Mouse (Mus musculus) layer of hippocampus, adult 9-10 months (tissue): ENCODE results near the gene Ip6k2.

Source experiments
- DNase-seq: peaks from one replicate; pipeline ENCODE4 v3.0.0; 2022; ENCODE audit warnings: low spot score

Ip6k2 gene

DNA sequence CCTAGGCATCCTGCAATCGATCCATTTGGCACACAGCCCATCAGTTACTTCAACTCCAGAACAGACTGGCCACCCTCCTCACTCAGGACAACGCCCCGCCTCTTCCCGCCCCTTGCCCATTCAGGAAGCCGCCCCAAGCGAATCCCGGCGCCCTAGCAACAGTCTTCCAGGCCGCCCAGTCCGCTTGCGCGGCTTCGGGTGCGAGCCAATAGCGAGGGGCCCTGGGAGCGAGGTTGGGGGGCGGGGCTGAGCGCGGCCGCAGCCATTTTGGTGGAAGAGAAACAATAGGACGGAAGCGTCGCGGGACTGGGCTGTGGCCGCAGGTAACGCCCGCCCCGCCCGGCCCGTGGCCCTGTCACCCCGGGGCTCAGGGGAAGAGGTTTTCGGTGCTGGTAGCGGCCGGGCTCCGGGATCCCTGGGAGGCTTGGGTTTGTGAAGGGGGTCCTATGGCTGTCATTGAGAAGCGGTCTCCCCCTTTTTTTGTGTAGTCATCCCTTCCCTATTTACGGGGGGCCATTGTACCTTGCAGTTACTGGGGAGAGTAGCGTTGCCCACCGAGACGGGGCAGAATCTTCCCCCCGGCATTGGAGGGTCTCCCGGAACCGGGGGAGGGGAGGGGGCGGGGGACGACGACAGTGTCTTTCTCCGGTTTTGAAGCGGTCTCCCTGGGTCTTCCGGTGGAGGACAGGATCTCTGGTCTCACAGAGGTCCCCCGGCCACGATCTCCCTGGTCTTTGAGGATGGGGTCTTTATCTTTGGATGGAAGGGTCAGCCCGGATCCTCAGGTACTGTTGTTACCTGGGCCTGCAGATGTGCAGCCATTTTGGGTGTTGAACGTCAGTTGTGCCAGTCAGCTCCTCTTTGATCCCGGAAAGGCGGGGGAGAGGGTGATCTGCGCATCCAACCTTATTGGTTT is at the start of gene Ip6k2:
TSS of gene Ip6k2 (plus strand) at position 249 of the 916 bp plus-strand sequence.
- DNase-seq = peak; percentile 87

DNA sequence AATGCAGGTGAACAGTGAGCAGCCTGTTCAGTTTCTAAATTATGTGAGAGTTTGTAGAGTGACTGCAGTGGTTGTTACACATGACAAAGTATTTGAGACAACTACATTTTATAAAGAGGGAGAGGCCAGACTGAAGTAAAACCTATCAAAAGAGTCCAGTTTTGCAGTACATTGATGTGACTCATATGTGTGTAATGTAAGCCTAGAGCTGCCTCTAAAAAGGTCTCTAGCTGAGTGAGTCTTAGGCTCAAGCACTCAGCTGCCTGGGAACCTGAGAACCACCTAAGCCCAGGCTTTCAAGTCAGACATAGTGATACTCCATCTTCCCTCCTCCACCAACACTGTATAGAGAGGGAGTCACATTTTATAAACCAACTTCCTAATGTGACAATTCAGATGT is 49.0 kb upstream of the Ip6k2 start:
- DNase-seq = no peak

DNA sequence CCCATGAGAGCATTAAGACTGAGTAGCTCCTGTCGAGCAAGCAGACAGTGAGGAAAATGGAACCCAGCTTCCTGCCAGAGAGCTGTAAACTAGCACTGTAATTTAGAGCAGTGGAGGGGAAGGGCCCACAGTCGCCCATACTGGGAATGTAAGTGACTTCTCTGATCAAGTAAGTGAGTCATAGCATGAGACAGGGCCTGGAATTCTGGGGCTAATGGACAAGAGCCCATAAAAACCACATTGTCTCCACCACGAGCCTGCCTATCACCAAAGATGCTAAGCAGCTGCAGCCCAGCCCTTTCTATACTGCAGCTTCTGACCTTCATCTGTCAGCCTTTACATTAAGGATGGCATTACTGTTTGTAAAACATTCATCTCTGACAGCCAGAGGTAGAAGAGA is 44.4 kb upstream of the Ip6k2 start:
- DNase-seq = no peak

DNA sequence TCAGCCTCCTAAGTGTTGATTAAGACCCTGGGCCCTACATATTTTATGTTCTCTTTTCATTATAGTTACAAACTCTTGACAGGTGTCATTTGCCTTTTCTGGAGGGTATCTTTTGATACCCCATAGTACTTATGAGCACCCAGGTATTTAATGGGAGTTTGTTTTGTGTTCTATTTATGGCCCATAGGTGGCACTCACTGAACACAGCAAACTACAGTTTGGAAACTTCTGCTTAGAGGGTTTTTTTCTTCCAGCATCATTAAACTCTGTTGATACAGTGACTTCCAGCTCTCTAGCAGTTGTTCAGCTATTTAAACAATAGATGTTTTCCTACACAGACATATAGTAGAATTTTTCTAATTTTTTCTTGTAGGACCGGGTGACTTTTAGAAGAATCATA is 43.5 kb upstream of the Ip6k2 start:
- no peak for DNase-seq

DNA sequence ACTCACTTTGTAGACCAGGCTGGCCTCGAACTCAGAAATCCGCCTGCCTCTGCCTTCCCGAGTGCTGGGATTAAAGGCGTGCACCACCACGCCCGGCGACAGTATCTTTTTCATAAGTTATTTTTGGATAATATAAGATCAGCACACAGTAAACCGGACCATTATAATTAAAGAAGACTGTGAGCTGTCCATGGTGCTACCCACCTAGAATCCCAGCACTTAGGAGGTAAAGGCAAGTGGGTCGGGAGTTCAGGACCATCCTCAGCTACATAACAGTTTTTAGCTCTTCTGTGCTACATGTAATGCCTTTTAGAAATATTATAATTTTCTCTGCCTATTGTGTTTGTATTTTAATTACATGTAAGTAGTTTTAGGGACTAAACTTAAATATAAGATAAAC is 41.5 kb upstream of the Ip6k2 start:
- DNase-seq = no peak

DNA sequence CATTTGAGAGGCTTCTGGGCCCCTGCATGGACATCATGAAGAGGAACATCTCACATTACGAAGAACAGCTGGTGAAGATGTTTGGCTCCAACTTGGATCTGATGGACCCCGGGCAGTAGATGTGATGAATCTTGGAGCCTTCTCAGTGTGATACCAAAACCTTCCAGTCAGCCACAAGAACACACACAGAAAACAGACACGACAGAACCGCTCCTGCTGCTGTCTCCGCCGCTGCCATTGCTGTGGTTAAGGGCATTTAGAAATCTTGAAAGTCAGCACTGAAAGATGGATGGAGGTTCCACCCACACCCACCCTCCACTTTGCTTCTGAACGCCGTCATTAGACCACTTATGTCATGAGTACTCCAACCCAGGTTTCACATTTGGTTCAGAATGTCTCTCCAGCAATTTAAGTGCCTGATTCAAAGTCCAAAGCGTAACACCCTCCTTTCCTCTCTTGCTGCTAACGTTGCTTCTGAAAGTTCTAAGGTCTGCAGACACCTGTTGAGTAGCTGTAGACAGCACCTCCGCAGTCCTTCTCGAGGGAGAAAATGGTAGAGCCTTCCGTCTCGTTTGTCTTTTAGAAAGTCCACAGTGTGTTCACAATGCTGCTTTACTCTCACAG is 36.6 kb upstream of the Ip6k2 start:
- DNase-seq = no peak

DNA sequence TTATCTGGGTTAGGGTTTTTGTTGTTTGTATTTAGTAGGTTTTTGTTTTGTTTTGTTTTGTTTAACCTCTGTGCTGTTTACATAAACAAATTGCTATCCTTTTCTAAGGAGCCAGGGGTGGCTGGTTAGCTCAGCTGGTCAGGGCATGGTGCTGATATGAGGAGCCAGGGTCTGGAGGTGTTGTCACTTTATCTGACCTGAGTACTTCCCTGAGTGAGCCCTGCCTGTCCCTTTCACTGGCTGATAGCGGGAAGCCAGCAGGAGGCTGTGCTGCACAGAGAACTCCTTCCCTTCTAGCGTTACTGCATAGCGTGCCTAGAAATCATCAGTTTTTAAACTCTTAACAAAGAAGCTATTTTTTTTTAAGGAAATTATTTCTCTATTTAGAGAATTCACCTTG is 35.9 kb upstream of the Ip6k2 start:
- DNase-seq = no peak

DNA sequence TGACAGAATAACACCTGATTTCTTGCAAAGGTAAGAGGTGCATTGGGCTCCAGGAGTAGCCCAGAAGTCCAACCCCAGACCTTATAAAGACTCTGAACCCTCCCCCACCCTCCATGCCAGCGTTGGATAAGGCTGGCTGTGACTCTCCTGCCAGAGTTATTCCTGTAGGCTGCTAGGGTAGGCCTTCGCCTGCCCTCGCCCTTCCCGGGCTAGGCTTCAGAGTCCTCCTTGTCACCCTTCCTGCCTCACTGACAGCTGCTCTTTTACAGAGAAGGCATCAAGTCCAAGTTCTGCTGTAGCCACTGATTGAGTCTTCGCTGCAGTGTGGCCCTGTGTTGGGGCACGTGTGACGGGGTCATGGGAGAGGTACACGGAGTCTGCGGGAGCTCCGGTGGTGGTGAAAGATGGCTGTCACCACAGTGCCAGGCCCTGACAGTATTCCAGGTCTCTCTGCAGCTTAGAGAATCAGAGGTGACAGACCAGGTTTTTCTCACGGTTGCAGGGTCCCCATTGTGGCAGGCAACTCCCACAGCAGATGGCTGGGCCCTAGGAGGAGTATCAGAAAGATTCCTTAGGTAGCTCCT is 34.9 kb upstream of the Ip6k2 start:
- no peak for DNase-seq

DNA sequence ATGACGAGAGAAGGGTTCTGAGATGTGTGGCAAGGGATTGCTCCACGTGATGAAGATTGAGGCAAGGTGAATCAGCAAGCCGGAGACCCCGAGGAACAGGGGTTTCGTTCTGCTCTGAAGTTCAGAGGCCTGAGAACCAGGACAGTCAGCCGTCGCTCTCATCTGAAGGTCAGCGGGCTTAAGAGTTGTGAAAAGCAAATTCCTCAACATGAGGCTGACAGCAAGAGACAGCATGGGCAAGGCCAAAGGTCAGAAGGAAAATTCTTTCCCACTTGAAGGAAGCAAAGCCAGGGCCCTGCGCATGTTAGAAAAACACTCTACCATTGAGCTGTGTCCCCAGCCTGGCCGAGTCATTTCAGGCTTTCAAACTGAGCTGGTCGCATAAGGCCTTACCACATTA is 33.0 kb upstream of the Ip6k2 start:
- DNase-seq = no peak

DNA sequence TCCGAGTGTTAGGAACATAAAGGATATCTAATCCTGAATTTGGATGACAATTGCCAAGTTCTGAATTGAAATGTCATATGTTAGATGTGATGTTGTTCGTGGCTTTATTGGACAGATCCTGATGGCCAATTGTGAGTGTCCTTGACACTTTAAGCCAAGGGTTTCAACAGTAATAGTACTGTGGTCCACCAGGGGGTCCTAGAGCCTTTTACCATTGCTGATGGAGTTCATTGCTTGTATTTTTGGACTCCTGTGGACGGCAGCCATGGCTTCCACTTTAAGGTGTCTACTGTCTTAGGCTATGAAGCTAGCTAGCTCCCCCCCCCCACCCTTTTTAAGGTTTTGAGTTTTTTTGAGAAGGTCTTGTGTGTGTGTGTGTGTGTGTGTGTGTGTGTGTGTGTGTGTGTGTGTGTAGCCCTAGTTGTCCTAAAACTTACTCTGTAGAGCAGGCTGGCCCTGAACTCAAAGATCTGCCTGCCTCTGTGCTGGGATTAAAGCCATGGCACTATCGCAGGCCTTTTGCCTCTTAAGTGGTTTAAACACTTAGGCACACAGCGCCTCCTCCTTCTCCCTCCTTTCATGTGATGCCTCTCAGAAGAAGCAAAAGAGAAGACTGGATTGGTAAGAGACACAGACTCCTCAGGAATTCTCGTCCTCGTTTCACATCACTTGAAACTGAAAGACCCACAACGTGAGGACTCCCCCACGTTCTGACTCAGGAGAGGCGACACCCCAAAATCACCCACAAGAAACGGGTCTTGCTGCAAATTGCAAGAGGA is 31.3 kb upstream of the Ip6k2 start:
- no peak for DNase-seq

DNA sequence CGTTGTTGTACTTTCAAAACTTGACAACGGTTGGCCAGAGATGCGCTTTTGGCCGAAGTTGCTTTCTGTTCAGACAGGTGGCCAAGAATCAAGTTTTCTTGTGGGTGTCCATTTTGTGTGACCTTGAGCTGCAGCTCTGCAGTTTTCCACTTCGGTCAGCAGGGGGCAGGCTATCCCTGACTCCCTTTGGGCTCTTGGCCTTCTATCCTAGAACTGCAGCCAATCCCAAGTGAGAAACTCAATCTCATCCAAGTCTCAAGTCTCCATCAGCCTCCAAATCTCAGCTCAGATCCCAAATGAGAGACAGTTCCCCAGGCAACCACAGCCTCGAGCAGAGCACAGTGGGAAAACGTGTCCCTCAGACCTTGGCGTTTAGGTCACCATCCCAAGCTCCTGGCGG is 30.3 kb upstream of the Ip6k2 start:
- peak; percentile 32 for DNase-seq

DNA sequence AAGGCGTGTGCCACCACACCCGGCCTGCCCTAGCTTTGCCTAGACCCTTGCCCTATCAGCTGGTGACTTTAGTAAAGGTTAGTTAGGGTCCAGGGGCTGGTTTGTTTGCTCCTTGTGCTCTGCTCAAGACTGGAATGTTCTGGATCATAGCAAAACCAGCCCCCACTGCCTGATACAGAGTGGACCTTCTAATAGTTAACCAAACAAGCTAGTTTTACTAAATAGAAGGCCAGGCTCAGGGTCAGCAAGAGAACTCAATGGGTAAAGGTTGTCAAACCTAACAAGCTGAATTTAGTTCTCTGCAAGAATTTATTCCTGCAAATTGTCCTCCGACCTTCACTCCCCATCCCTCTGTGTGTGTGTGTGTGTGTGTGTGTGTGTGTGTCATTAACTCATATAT is 29.6 kb upstream of the Ip6k2 start:
- DNase-seq = no peak

DNA sequence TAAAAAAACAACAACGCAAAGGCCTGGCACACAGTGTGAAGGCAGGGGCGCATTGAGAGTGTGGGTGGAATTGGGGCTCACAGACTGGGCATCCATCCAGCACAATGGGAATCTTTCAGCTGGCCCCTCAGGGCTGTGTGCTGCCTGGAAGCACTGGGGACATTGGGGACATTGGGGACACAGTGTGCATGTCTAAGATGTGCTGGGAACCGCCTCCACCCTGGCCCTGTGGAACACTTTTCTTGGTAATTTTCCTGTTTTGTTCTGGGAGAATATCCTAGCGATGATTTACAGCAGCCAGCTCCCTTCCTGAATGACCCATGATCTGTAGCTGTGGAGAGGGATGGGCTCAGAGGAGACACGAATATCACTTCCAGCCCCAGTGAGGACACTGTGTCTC is 29.2 kb upstream of the Ip6k2 start:
- peak; percentile 18 for DNase-seq

DNA sequence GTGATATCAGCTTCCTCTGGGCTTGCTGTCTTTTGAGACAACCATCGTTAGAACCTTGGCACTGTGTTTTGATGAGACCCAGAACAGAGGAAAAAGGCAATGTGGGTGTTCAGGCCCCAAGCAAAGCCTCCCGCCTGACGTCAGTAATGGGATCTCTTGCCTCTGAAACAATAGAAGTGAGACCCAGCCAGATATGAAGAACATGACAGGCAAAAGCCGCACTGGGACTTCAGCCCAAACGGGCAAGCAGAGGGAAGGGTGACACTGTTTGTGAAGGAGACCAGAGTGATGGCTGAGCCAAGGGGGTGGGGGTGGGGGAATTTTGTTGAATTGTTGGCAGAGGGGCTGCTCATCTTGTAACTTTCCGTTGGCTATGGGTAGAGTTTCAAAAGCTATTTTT is 26.2 kb upstream of the Ip6k2 start:
- no peak for DNase-seq

DNA sequence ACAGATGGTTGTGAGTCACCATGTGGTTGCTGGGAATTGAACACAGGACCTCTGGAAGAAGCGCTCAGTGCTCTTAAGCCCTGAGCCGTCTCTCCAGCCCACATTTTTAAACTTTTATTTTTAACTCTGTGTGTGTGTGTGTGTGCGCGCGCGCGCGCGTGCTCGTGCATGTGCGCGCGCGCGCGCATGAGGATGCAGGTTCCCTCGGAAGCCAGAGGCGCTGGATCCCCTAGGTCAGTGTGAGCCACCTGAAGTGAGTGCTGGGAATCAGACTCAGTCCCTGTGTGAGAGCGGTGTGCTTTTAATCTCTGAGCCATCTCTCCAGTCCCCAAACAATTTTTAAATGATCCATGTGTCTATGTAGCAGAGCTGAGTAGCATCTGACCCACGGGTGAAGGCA is 24.5 kb upstream of the Ip6k2 start:
- no peak for DNase-seq

DNA sequence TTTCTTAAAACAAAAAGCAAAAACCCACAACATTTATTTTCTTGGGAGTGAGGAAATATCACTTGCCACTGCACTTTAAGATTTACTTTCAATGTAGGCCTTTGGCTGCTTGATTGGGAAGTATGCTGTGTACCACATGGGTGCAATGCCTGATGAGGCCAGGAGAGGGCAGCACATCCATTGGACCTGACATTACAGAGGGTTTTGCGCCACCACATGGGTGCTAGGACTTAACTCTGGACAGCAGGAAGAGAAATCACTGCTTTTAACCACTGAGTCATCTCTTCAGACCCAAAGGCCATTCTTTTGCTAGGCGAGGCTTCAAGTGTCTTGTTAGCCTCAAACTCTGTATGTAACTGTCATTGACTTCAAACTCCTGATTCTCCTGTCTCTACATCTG is 23.8 kb upstream of the Ip6k2 start:
- no peak for DNase-seq

DNA sequence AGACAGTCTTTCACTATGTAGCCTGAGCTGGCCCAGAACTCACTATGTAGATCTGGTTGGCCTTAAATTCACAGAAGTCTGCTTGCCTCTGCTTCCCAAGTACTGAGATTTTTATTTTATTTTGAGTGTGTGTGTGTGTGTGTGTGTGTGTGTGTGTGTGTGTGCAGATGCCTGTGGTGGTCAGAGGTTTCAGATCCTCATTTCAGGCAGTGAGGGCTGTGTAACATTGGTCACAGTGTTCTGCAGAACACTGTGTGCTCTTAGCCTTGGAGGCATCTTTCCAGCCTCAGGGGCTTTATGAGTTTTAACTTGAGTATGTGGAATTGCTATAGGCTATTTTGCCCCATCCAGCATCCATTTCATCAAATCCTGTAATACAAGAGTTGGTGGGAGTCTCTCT is 22.0 kb upstream of the Ip6k2 start:
- no peak for DNase-seq

DNA sequence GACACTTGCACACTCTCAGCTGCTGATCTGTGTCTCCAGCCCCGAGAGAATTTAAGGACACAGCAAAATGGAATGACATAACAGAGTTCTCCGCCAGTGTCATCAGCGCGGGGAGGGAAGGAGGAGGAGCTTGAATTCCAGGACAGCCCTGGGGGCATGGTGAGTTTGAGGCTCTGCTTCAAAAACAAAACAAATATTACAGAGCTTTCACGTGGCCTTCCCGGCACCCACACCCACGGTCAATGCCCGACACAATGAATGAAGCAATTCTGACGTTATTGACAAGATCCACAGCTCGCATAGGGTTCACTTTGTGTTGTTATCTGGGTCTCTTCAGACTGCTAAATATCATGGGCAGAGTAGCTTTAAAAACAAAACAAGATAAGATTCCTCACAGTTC is 18.6 kb upstream of the Ip6k2 start:
- no peak for DNase-seq

DNA sequence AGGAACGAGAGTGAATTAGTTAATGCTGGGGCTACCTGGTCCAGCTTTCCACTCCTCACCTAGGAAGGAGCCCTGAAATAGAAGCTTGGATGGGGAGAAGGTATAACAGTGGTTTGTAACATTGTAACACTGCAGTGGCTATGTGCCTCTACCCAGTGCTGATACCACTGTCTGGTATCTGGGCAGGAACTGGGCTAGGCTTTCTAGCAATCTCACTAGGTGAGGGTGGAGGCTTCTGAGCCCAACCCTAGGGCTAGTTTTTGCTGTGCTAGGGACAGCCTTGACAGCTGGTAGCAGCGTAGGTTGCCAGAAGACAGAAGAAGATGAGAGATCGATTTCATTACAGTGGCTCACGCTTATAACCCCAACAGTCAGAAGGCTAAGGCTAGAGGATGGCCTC is 7.0 kb upstream of the Ip6k2 start:
- no peak for DNase-seq

DNA sequence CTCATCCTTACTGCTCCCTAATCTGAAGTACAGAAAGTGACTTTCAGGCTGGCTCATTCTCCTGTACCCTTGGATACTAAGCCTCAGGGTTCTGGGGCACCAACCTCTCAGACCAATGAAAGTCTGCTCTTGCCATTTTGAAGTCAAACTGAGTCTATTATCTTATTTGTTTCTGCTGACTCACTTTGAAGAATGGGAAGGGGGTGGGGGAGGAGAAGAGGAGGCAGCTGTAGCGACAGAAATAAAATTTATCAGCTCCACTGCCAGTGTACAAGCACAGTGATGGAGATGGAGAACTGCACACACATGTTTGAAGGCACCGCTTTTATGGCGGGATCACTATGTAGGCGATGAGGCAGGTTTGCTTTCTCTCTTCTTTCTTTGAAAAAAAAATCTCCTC is 6.3 kb upstream of the Ip6k2 start:
- no peak for DNase-seq

DNA sequence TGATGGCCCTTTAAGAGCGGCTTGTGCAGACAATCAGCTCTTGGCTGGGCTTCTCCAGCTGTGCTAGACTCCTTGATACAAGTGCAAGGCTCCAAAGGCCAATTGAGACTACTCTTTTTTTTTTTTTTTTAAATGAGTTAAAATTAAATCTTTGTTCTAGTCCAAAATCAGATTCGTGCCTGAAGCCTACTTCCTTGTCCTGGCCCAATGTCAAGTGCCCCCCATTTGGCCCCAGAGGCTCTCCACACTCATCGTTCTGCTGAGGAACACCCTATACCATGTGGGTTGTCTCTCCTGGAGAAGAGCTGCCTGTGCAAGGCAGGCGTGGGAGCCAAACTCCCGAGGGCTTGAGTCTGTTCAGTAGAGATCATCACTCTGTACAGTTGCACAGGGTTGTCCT is 2.6 kb upstream of the Ip6k2 start:
- DNase-seq = no peak

DNA sequence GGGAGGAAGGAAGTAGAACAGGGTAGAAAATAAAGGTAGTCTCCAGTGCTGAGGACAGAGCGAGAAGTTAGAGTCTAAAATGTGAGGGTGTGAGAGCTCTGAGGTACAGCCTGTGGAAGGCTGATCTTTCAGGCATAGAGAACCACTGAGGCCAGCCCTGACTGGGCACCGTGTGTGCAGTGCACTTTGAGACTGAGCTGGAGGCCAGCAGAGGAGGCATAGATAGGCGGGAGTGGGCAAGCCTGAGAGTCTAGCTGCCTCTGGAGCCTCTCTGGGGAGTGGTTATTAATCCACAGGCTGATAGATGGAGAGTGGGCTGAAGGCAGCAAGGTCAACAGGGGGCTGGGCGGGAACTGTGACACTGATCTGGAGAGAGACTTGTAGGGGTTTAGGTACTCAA is 1.7 kb upstream of the Ip6k2 start:
- DNase-seq = no peak
